Mouse (Mus musculus): ENCODE measurements around the gene Sepsecs.

Sepsecs gene

GRCm38 (mm10) chr5:52611315-52611895 is 58.1 kb downstream of the Sepsecs start:
- DNase-seq (ENCODE audit: extremely low spot score, low read depth, low spot score): no peak

- no peak for DNase-seq (ENCODE audit: extremely low spot score, low read depth, low spot score)
These were observed 59.2 kb downstream of the Sepsecs start for GRCm38 (mm10) chr5:52610306-52610705.

- DNase-seq (ENCODE audit: extremely low spot score, low read depth, low spot score): no peak
These were observed 59.8 kb downstream of the Sepsecs start for GRCm38 (mm10) chr5:52609672-52610071.

DNA sequence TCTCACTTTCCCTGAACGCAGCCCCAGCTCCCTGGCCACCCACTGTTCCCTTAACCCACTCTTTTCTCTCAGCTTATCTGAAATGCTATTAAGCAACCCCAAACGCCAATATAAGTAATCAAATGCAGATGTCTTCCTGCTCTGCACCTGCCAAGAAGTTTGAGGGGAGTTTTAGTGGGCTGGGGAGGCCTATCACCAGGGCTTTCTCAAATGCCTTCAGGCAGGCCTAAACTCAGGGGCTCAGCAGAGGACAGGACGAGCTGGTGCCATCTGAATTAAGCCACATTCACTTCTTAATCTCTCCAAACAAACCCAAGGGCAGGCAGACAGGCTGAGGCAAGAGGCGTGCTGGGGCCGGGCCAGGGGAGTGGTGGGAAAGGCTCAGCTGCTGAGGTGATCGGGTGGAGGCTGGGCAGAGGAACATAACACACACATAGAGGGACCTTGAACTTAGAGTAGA is 64.9 kb downstream of the Sepsecs start:
- DNase-seq (ENCODE audit: extremely low spot score, low read depth, low spot score): no peak

DNA sequence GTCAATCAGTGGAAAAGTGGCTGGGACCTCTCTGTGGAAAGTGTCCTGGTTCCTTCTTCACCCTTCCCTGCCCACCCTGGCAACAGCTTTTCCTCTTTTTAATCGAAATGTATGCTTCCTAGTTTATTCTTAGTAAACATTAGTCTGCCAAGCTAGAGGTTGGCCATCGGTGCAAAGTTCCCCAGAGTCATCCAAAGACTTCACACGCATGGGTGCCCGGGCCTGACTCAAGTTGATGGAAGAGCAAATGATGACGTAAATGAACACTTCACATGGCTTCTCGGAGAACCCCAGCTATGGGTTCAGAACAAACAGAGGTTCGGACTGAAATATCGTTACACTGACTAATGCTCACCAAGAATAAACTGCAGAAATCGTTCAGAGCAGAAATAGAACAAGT is 78.9 kb downstream of the Sepsecs start:
- no peak for DNase-seq (ENCODE audit: extremely low spot score, low read depth, low spot score)

Data from hindlimb bud, embryonic 11.5 days (tissue).